Mouse (Mus musculus): ENCODE data around the gene Il21r. TPM values are rescaled to one million over a fixed set of nuclear protein-coding genes. Genes with fewer than 3 reads are reported as not detected.

Il21r gene
- total and polyA plus RNA-seq, 3 experiments: 0.06 TPM; not detected in 2

DNA sequence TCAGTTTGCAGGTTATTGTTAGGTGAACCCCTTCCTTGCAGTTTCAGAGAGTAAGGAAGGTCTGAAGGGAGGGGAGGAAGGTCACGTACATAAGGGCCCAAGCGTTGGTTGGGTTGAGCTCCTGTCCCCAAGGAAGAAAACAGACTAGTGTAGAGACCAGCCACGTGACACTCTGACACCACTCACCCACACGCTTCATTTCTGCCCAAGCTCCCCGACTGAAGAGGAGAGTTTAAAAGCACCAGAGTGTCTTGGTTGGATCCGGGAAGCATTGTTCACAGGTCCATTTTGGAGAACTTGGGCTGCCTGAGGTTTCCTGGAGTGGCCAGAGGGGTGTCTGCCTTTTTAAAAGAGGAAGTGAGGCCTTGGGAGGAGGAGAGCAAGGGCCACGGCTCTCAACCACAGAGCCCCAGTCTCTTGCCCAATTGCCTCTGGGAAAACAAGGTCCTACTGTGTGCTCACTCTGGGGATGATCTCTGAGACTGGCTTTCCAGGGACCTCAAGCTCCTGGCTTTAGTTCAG is 47.8 kb upstream of the Il21r start (continued):
- TF ChIP-seq USF2 (IDR thresholded peaks at IDR 0.05; ENCODE audit: borderline replicate concordance in 1 of 2, insufficient read depth in 1 of 2, low read depth in 1 of 2, low read length in 2 of 2) (no peak), EP300 (IDR thresholded peaks at IDR 0.05; ENCODE audit: low read depth in 1 of 2, low read length in 2 of 2) (peak in 1 of 2 experiments; percentile 35; a peak in 1 of 4 replicates)

DNA sequence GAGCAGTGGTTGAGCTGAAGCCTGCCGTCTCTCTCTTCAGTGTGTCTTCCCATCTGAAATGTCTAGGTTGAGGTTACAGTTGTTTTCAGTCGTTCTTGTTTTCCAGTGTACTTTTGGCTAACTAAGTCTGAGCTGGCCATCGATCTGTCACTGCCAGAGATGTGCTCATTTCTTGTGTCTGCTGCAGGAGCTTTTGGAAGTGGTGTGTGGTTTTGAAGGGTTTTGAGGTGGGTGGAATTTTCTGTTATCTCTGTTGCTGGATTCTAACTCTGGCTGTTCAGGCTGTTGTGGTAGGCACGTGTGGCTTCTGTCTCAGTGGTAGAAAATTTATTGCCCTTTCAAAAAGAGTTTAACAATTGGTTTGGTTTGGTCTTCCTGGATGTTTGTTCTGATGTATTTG is 47.1 kb upstream of the Il21r start:
- Histone ChIP-seq H3K4me3 (ENCODE audit: control insufficient read depth in 1 of 2, insufficient read depth in 1 of 2, low read depth in 2 of 2, low read length in 2 of 2) (peak overlapping the region; percentile 5 to 34; a peak in 2 of 4 replicates), H3K27me3 (ENCODE audit: control insufficient read depth in 1 of 2, insufficient read depth in 2 of 2, low read length in 2 of 2) (no peaks in the 10 kb centered on the region), H3K36me3 (ENCODE audit: control insufficient read depth in 1 of 2, insufficient read depth in 2 of 2, low read length in 2 of 2) (peaks cover 0 to 16% of the 10 kb centered on the region in 2 experiments; a peak in 2 of 4 replicates), H3K9me3 (replicated peaks; ENCODE audit: insufficient read depth, low read length) (no peaks in the 10 kb centered on the region), H3K4me1 (ENCODE audit: control insufficient read depth in 1 of 2, insufficient read depth in 2 of 2, low read length in 2 of 2) (peaks cover 8 to 49% of the 10 kb centered on the region in 2 experiments), H3K27ac (ENCODE audit: control insufficient read depth, low read depth, low read length) (peak overlapping the region; percentile 6), H3K79me2 (ENCODE audit: control insufficient read depth, insufficient read depth, low read length, poor library complexity) (no peaks in the 10 kb centered on the region), H3K9ac (ENCODE audit: control insufficient read depth, low read depth, low read length, poor library complexity, severe bottlenecking) (peak overlapping the region; percentile 16; the same call in 1 of the 2 replicates)
- peak; percentile 57 for DNase-seq (ENCODE audit: low read depth, low spot score)
- TF ChIP-seq GATA1 (IDR thresholded peaks at IDR 0.05; ENCODE audit: low read depth, low read length) (peak; percentile 75), TBP (IDR thresholded peaks at IDR 0.05; ENCODE audit: low read depth, low read length) (0 out of 2 replicates have a peak, but pooled peaks have one; percentile 25), EP300 (IDR thresholded peaks at IDR 0.05; ENCODE audit: low read depth in 1 of 2, low read length in 2 of 2) (peak; percentile 41 to 44; a peak in 1 of 4 replicates), BHLHE40 (IDR thresholded peaks at IDR 0.05; ENCODE audit: borderline replicate concordance, low read depth, low read length) (peak; percentile 96), CHD2 (IDR thresholded peaks at IDR 0.05; ENCODE audit: low read length) (no peak), POLR2AphosphoS5 (IDR thresholded peaks at IDR 0.05; ENCODE audit: borderline replicate concordance, low read depth, low read length) (no peak), RCOR1 (IDR thresholded peaks at IDR 0.05; ENCODE audit: low read depth, low read length) (peak; percentile 22; the same call in 1 of the 2 replicates), SIN3A (IDR thresholded peaks at IDR 0.05; ENCODE audit: low read length) (peak; percentile 58), MXI1 (IDR thresholded peaks at IDR 0.05; ENCODE audit: low read depth, low read length) (peak; percentile 64), MAX (IDR thresholded peaks at IDR 0.05; ENCODE audit: low read length) (peak; percentile 77), ETS1 (IDR thresholded peaks at IDR 0.05; ENCODE audit: low read depth, low read length) (peak; percentile 64; the same call in 1 of the 2 replicates), KAT2A (conservative IDR thresholded peaks at IDR 0.05; ENCODE audit: low read depth, low read length) (no peak)

DNA sequence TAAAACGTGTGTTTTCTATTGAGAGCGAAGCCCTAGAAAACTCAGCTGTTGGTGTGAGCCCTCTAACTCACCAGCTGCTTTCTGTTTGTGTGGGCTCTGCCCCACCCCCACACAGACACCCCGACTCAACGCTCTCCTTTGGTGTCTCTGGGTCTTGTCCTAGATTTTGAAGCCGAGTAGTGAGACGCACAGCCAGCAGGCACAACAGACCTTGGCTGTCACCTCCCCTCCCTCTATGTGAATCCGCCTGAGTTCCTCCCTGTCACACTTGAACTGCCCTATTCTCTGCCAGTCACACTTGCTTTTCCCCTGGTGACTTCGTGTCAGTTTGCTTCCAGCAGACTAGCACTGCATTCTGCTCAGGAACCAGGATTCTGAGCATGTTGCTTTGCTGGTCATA is 46.4 kb upstream of the Il21r start:
- DNase-seq (ENCODE audit: low read depth, low spot score): no peak
- H3K9me3 ChIP-seq (replicated peaks; ENCODE audit: insufficient read depth, low read length): no peaks in the 10 kb centered on the region
- H3K9ac ChIP-seq (ENCODE audit: control insufficient read depth, low read depth, low read length, poor library complexity, severe bottlenecking): no peak overlapping the region
- no peak overlapping the region for H3K4me3 ChIP-seq (ENCODE audit: control insufficient read depth in 1 of 2, insufficient read depth in 1 of 2, low read depth in 2 of 2, low read length in 2 of 2)
- H3K4me1 ChIP-seq (ENCODE audit: control insufficient read depth in 1 of 2, insufficient read depth in 2 of 2, low read length in 2 of 2): peaks cover 9 to 53% of the 10 kb centered on the region in 2 experiments
- no peak for TF ChIP-seq ZC3H11A (IDR thresholded peaks at IDR 0.05; ENCODE audit: low read depth, low read length)
- no peak for TF ChIP-seq POLR2A (IDR thresholded peaks at IDR 0.05; ENCODE audit: control insufficient read depth in 1 of 2, insufficient read depth in 1 of 2, low read depth in 1 of 2, low read length in 2 of 2, poor library complexity in 1 of 2)
- TF ChIP-seq E2F4 (IDR thresholded peaks at IDR 0.05; ENCODE audit: borderline replicate concordance, low read depth, low read length): no peak
- TF ChIP-seq CHD2 (IDR thresholded peaks at IDR 0.05; ENCODE audit: low read length): no peak
- no peak for TF ChIP-seq MAX (IDR thresholded peaks at IDR 0.05; ENCODE audit: low read length)
- no peak for TF ChIP-seq USF2 (IDR thresholded peaks at IDR 0.05; ENCODE audit: borderline replicate concordance in 1 of 2, insufficient read depth in 1 of 2, low read depth in 1 of 2, low read length in 2 of 2)
- TF ChIP-seq RAD21 (IDR thresholded peaks at IDR 0.05; ENCODE audit: low read depth, low read length): no peak
- no peak for TF ChIP-seq MYC (IDR thresholded peaks at IDR 0.05; ENCODE audit: low read depth, low read length)
- TF ChIP-seq TCF12 (IDR thresholded peaks at IDR 0.05; ENCODE audit: low read depth, low read length): no peak
- TF ChIP-seq POLR2AphosphoS5 (IDR thresholded peaks at IDR 0.05; ENCODE audit: borderline replicate concordance, low read depth, low read length): no peak
- no peak for TF ChIP-seq NELFE (IDR thresholded peaks at IDR 0.05; ENCODE audit: low read depth, low read length)
- no peak for TF ChIP-seq POLR2AphosphoS2 (IDR thresholded peaks at IDR 0.05; ENCODE audit: low read length)
- TF ChIP-seq HCFC1 (IDR thresholded peaks at IDR 0.05; ENCODE audit: low read depth, low read length): no peak
- no peak for TF ChIP-seq KAT2A (conservative IDR thresholded peaks at IDR 0.05; ENCODE audit: low read depth, low read length)
- TF ChIP-seq GABPA (IDR thresholded peaks at IDR 0.05; ENCODE audit: low read depth, low read length): no peak
- TF ChIP-seq ZNF384 (IDR thresholded peaks at IDR 0.05; ENCODE audit: low read depth, low read length): no peak
- peaks cover 0 to 16% of the 10 kb centered on the region in 2 experiments; a peak in 2 of 4 replicates for H3K36me3 ChIP-seq (ENCODE audit: control insufficient read depth in 1 of 2, insufficient read depth in 2 of 2, low read length in 2 of 2)
- H3K27me3 ChIP-seq (ENCODE audit: control insufficient read depth in 1 of 2, insufficient read depth in 2 of 2, low read length in 2 of 2): no peaks in the 10 kb centered on the region
- H3K79me2 ChIP-seq (ENCODE audit: control insufficient read depth, insufficient read depth, low read length, poor library complexity): no peaks in the 10 kb centered on the region
- no peak overlapping the region for H3K27ac ChIP-seq (ENCODE audit: control insufficient read depth, low read depth, low read length)
